Mouse (Mus musculus) adrenal gland, postnatal 25 days (tissue): Measurements from ENCODE around the gene Ssh2. TPM values are rescaled to one million over a fixed set of nuclear protein-coding genes. Genes with fewer than 3 reads are reported as not detected.

Source experiments
- DNase-seq: peaks from one replicate; pipeline ENCODE4 v3.0.0; 2021; ENCODE audit warnings: mixed read lengths
- total RNA-seq: library from RNA; stranded (reverse); gene quantifications from 2 replicates; pipeline ENCODE4 v1.2.3, GENCODE M21; 2021

Ssh2 gene
- total RNA-seq, 1 experiment from 2014 or later = 19.8 TPM

- no peak for DNase-seq
Observed at GRCm38 (mm10) chr11:77409879-77410278, 193.8 kb downstream of the Ssh2 start.

- DNase-seq = no peak
Observed at GRCm38 (mm10) chr11:77411284-77411683, 195.2 kb downstream of the Ssh2 start.

- no peak for DNase-seq
Observed at GRCm38 (mm10) chr11:77414141-77414839, 198.2 kb downstream of the Ssh2 start.

- DNase-seq = no peak
Observed at GRCm38 (mm10) chr11:77416212-77417000, 200.3 kb downstream of the Ssh2 start.

GRCm38 (mm10) chr11:77418021-77418420 is 201.9 kb downstream of the Ssh2 start:
- no peak for DNase-seq

GRCm38 (mm10) chr11:77423175-77423859 is 207.2 kb downstream of the Ssh2 start:
- peak; percentile 8 for DNase-seq

GRCm38 (mm10) chr11:77428446-77428845 is 212.4 kb downstream of the Ssh2 start:
- DNase-seq = no peak

- DNase-seq = no peak
Observed at GRCm38 (mm10) chr11:77437026-77437425, 220.9 kb downstream of the Ssh2 start.

- DNase-seq = no peak
Observed at GRCm38 (mm10) chr11:77440081-77440480, 224.0 kb downstream of the Ssh2 start.

- DNase-seq = no peak
Observed at GRCm38 (mm10) chr11:77441020-77441419, 224.9 kb downstream of the Ssh2 start.

- DNase-seq = no peak
Observed at GRCm38 (mm10) chr11:77442186-77443170, 226.4 kb downstream of the Ssh2 start.

- no peak for DNase-seq
Observed at GRCm38 (mm10) chr11:77444939-77445338, 228.9 kb downstream of the Ssh2 start.

- peak; percentile 27 for DNase-seq
Observed at GRCm38 (mm10) chr11:77446628-77447041, 230.5 kb downstream of the Ssh2 start.

- DNase-seq = no peak
Observed at GRCm38 (mm10) chr11:77449224-77449623, 233.1 kb downstream of the Ssh2 start.

- no peak for DNase-seq
Observed at GRCm38 (mm10) chr11:77451670-77452069, 235.6 kb downstream of the Ssh2 start.

- no peak for DNase-seq
Observed at GRCm38 (mm10) chr11:77453388-77453787, 237.3 kb downstream of the Ssh2 start.

GRCm38 (mm10) chr11:77455770-77456510 is 239.9 kb downstream of the Ssh2 start:
- DNase-seq = no peak

GRCm38 (mm10) chr11:77456866-77457265 is 240.8 kb downstream of the Ssh2 start:
- DNase-seq = no peak

GRCm38 (mm10) chr11:77461856-77462255 is 245.8 kb downstream of the Ssh2 start:
- DNase-seq = no peak

GRCm38 (mm10) chr11:77462283-77463100 is 246.4 kb downstream of the Ssh2 start, which contains the start of gene Coro6:
Coro6 (plus strand) TSS chr11:77462411.
- peak; percentile 84 for DNase-seq
